Mouse (Mus musculus): ENCODE data around the gene Ncf1. TPM values are rescaled to one million over a fixed set of nuclear protein-coding genes. Genes with fewer than 3 reads are reported as not detected.

Ncf1 gene
- 4.6 TPM for polyA plus RNA-seq (2017; shearing (Covaris generic))

GRCm38 (mm10) chr5:134229391-134229790, at the start of gene Ncf1:
Gene Ncf1, minus strand, starts transcription at chr5:134229625.

DNA sequence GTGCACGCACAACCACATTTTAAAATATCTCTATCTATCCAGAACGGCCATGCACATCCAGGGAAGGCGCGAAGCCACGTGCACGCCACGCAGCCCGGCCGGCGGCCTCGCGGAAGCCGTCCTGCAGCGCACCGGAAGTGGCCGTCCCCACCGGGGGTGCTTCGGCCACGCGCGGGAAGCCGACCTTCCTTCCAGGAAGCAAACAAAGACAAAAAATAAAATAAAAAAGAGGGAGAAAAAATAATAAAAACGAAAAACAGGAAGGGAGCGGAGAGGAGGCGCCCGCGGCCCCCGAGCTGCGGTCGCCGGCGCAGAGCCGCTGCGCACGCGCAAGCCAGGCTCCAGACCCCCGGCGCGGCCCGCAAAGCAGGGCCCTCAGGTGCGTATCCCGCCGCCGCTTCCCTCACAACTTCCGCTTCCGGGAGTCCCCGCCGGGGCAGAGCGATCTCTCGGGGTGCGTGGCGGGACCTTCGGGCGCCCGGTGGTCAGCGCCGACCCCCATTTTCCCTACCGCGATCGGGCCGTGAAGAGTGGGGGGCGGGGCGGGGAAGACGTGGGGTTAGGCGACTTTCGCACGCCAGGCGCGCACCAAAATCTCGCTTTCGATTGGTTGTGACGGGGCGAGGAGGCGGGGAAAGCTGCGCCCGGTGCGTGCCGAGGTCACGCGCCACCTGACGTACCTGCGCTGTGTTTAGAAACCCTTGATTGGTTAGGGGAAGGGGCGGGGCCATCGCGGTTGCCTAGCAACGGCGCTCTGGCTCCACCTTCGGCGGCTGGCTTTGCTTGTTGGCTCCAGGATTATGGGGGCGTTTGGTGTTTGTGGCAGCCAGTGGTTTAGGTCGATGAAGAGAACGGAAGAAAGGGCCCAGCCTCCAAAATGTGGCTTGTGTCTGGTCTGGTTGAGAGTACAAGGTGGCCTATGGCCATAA, 45.3 kb downstream of the Ncf1 start, which contains the start of gene Gtf2ird2:
Gtf2ird2 (plus strand) TSS at position 140 of the 929 bp plus-strand sequence.

GRCm38 (mm10) chr5:134176169-134176881, 53.1 kb downstream of the Ncf1 start, which contains the start of gene Rcc1l:
Gene Rcc1l, minus strand, starts transcription at chr5:134176774.

Other genes with a start within 250 kb of the Ncf1 start
- gene Castor2, start 129.9 kb downstream of the Ncf1 start, polyA plus RNA-seq (2017; shearing (Covaris generic)): 6.6 TPM
- gene Rcc1l, start 52.9 kb downstream of the Ncf1 start, polyA plus RNA-seq (2017; shearing (Covaris generic)): 27.3 TPM
- gene Gtf2ird2, start 45.6 kb downstream of the Ncf1 start, polyA plus RNA-seq (2017; shearing (Covaris generic)): 18.4 TPM
- gene Gtf2i, start 85.1 kb upstream of the Ncf1 start, polyA plus RNA-seq (2017; shearing (Covaris generic)): 450 TPM
- 26.0 TPM for gene Gtf2ird1, start 227.1 kb upstream of the Ncf1 start, polyA plus RNA-seq (2017; shearing (Covaris generic))

Data from naive thymus-derived CD4-positive, alpha-beta T cell, adult 5 months (primary cell).